Mouse (Mus musculus): ENCODE results near the gene Zc3h13.

Zc3h13 gene

DNA sequence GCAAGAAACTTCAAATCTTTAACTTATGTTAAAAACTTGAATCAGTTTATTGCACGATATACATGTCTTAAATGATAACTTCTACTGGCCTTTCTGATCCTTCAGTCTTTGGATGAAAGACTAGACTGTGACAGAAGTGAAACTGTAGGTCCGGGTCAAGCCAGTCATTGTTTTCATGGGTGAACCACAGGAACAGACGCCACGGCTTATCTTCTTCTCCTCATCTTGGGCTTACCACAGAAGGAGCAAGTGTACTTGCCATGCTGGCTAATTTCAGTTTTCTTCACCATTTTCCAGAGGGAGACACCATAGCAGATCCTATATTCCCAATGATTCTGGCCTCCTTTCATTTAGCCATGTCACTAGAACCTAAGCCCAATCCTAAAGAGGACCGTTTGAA, 36.1 kb downstream of the Zc3h13 start:
- no peak for DNase-seq (ENCODE audit: low read depth in 2 of 2, low spot score in 2 of 2)

DNA sequence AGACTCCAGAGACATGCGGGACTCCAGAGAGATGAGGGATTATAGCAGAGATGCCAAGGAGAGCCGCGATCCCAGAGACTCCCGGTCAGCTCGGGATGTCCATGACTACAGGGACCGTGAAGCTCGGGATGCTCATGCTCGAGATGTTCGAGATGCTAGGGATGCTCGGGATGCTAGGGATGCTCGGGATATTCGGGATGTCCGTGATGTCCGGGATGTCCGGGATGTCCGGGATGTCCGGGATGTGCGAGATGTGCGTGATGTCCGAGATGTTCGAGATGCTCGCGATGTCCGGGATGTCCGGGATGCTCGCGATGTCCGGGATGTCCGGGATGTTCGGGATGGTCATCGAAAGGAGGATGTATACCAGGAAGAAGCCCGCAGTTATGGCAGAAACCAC, 39.2 kb downstream of the Zc3h13 start:
- no peak for DNase-seq (ENCODE audit: low read depth in 2 of 2, low spot score in 2 of 2)

DNA sequence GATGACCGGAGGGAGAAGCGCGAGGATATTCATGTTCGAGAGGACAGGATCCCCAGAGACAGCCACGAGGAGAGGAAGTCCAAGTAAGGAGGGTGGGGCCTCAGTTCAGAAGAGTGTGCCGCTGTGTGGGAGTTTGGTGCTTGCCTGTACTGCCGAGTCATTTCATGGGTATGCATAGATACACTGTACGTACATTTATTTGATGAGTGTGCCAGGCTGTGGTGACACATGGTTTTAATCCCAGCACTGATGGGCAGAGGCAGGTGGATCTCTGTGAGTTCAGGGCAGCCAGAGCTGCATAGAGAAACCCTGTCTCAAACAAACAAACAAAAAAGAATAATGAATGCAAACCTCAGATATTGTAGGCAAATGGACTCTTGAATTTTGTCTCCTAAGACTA, 43.9 kb downstream of the Zc3h13 start:
- DNase-seq (ENCODE audit: low read depth in 2 of 2, low spot score in 2 of 2): no peak

DNA sequence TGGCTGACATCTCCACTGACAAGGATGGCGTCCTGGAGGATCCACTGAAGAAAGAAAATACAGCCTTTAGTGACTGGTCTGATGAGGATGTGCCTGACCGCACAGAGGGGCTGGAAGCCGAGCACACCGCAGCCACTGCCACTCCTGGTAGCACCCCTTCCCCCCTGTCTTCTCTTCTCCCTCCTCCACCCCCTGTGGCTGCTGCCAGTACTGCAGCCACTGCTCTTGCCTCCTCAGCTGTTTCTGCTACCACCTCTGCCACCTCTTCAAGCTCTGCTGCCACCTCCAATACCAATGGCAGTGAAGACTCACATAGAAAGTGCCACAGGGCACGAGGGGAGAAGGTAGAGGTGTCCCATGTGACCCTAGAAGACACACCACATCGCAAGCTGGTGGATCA, 46.4 kb downstream of the Zc3h13 start:
- peak in 1 of 2 experiments; percentile 18 for DNase-seq (ENCODE audit: low read depth in 2 of 2, low spot score in 2 of 2)

DNA sequence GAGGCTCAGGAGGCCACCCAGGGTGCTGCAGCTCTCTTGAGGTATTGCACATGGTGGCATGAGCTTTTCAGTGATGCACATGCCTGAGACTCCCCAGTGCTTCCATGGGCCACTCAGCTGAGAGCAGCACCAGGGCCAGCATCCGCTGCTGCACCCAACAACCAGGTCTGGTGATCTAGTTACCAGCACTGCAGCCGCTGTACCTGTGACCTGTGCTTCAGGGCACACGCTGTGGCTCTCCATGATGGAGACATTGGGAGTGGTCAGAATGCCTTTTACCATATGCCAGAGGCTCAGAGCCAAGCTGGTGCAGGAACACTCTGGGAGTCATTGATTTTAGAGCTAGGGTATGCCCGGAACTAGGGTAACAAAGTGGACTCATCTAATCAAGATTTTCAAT, 50.1 kb downstream of the Zc3h13 start:
- DNase-seq (ENCODE audit: low read depth in 2 of 2, low spot score in 2 of 2): no peak

DNA sequence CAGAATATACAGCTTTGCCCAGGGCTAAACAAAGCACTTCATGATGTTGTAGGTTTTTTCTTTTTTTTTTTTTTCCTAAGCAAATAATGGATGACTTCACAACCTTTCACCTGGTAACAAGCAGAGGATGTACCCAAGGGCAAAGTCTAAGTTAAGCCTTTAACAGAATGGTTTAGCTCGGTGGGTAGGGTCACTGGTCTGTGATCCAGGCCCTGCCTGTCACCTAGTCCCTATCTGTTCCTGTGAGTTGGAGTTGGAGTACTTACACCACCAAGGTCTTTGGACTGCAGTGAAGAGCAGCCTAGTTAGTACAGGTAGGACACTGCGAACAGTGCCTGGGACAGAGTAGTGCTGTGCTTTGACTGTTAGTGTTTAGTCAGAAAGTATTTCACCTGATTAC, 53.7 kb downstream of the Zc3h13 start:
- DNase-seq (ENCODE audit: low read depth in 2 of 2, low spot score in 2 of 2): no peak

DNA sequence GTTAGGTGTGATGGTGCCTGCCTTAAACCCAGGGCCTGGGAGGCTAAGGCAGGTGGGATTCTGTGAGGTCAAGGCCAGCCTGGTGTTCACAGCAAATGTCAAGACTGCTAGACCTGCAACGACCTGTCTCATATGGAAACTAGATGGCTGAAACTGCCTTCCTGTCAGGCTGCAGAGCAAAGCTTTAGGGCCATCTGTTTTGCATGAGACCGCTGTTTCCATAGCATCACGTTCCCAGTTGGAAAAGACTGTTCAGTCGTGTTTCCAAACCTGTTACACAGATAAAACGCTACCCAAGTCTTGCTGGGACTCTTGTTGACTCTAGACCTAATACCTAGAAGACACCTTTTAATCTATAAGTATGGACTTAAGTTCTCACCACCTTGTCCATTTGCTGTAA, 61.9 kb downstream of the Zc3h13 start:
- DNase-seq (ENCODE audit: low read depth in 2 of 2, low spot score in 2 of 2): no peak

DNA sequence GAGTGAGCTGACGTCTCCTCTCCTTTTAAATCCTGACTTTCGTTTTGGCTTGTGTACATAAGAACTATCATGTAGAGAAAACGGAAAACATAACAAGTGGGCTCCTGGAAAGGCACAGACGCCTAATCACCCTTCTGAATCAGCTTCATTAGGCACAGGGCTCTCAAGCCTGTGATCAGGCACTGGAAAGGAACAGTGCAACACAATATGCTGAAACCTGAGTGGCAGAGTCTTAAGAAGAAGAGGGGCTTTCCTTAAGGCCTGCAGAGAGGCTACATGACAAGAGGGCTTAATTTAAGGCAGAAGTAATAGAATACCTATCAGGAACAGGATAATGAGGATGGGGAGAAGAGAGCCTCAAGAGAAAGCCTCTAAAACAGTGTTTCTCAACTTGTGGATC, 67.5 kb downstream of the Zc3h13 start:
- no peak for DNase-seq (ENCODE audit: low read depth in 2 of 2, low spot score in 2 of 2)

DNA sequence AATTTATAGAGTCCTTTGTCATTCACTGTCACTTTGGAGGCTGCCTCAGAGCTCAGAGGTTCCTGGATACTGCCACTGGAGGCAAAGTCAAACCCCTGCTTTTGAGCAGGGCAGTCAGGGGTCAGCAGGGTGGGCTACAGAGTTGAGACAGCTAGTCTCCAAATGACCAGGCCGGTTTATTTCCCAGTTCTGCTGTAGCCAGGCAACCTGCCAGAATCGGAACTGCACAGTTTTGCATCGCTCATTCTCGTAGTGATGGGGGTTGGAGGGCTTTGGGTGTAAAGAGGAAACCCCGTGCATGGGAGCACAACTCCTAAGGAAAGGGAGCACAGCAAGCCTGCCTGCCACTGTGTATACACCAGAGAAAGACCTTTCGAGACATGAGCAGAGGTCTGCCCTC, 79.1 kb downstream of the Zc3h13 start:
- DNase-seq (ENCODE audit: low read depth in 2 of 2, low spot score in 2 of 2): no peak

DNA sequence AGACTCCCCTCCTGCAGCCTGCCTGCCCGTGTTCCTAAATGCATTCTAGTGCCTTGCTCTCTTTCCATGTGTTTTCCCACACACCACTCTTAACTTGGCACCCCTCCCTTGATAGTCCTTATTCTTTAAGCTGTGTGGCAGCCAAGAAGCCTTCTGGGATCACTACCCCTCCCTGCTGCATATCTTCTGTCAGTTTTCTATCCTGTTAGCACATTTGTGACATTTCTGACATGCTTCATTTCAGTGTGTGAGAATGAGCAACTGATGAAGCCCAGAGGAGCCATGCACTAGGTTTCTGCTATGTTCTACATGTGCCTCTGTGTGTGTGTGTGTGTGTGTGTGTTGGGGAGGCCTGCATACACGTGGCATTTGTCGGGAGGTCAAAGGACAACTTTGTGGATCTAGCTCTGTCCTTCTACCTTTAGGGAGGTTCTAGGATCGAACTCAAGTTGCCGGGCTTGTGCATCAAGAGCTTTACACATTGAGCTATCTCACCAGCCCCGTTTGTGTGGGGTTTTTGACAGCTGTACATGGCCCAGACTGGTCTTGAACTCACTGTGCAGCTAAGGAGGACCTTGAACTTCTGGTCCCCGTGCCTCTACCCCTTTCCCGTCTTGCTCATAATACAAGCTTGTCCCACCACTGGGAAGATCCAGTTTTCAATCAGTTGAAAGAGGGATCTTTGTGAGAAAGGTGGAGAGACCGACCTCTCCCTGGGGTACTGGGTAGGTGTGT, 81.3 kb downstream of the Zc3h13 start:
- DNase-seq (ENCODE audit: low read depth in 2 of 2, low spot score in 2 of 2): no peak

DNA sequence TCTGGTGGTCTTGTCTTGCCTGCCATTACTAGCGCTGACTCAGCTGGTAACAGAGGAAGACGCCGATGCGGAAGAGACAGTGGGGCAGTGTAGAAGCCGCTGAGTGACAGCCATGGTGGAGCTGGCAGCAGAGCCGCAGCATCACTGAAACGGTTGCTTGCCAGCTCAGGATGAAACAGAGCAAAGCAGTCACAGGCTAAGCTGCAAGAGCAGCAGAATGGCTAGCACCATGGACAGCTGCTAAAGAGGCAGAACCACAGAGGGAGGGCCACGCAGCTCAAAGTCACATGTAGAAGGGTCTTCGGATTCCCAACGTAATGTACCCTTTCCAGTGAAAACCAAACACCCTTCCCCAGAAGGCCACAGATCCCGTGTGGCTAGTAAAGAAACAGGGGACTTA, 82.6 kb downstream of the Zc3h13 start:
- no peak for DNase-seq (ENCODE audit: low read depth in 2 of 2, low spot score in 2 of 2)

DNA sequence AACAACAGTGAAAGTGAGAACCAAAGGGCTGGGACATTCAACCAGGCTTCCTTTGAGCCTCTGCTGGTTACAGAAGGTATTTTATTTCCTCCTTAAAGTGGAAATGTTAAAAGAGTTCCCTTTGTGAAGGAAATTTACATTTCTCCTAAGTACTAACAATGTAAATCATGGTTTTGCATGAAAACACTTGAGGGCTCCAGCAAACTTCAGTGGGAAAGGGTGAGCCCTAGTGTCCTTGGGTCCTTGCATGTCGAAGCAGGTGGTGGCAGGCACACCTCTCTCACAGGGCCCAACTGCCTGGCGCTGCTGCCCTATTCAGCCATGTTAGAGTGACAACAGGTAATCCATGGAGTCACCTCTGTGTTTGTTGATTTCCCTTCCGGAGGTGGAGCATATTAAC, 83.3 kb downstream of the Zc3h13 start:
- DNase-seq (ENCODE audit: low read depth in 2 of 2, low spot score in 2 of 2): no peak

DNA sequence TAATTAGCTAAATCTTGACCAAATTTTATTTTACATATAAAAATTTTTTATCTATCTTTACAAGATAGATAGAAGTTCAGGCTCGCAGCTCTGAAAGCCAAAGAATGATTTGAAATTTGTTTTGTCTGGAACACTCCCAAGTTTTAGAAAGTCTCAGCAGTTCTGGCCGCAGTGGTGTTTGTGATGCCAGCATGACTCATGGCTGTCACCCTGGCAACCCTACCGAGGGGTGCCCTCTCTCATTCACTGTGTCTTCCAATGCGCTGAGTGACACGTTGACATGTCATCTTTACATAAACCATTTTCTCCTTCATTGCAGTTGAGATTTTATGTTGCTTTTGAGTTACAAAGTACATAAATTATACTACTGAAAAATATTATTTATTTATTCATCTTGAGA, 85.7 kb downstream of the Zc3h13 start:
- DNase-seq (ENCODE audit: low read depth in 2 of 2, low spot score in 2 of 2): no peak

DNA sequence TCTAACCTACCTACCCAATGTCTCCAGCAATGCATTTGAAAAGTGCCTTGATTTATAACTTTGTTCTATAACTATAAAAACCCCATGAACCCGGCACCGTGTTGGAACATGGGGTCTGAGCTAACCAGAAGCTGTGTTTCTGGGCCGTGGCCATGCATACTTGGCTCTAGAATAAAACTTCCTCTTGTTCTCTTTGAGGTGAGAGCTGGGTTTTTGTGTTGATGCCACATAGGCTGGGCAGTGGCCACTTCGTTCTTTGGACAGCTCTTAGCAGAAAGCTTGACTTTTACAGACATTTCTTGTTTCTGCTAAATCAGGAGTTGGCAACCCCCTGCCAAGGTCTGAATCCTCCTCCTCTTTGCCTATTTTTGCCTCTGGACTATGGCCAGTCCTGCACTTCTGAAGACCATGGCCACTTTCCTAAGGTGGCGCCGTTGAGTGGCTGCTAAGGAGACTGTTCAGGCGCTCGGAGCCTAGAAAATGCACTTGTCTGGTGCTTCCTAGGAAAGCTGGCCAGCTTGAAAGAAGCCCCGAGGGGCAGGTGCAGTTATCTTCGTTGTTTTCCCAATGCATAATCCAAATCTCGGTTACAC, 90.9 kb downstream of the Zc3h13 start:
- DNase-seq (ENCODE audit: low read depth in 2 of 2, low spot score in 2 of 2): no peak

DNA sequence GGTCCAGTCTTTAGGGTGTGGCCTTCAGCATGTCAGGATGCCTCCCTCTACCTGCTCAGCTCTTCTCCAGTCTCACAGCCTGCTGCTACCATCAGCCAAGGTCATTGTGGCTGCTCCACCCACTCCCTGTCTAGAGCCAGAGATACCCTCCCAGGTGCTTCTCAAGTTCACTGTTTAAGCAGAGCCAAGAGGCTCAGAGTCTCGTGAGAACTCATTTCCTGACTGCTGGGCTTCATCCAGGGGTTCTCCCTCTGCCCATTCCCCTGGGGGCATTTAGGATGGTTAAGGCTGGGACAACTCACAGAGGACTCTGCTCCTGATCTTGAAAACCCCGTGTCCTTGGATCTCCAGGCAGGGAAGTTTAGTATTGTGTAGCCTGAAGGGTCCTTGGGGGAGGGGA, 92.1 kb downstream of the Zc3h13 start:
- no peak for DNase-seq (ENCODE audit: low read depth in 2 of 2, low spot score in 2 of 2)

DNA sequence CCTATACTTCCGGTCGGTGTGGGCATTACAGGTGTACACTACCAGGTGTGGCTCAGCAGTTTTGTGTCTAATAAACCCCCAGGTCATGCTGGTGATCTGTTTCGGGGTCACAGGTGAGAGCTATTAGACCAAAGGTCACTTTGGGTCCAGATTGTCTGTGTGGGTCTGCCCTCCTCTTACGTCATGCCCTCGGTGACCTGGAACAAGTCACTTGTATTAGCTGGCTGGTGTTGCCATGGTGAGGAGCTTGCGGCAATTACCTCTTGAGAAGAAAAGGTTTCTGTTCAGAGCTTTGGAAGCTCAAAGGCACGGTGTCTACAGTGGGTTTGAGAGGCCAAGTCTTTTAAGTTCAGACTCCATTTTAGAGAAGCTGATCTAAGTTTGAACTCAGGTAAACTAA, 93.4 kb downstream of the Zc3h13 start:
- DNase-seq (ENCODE audit: low read depth in 2 of 2, low spot score in 2 of 2): no peak

Measured in CD8-positive naive resting alpha-beta T cell, adult 2 months (primary cell).